Mouse (Mus musculus): ENCODE data around the gene Fam163b. TPM values are rescaled to one million over a fixed set of nuclear protein-coding genes. Genes with fewer than 3 reads are reported as not detected.

The Fam163b gene
- polyA plus RNA-seq, 1 experiment from 2014 or later: not detected

GRCm38 (mm10) chr2:27125979-27126378, 16.3 kb downstream of the Fam163b start:
- 44% methylated on average over 10 of the region's 10 CpGs for WGBS
- Histone ChIP-seq H3K4me1 (replicated peaks; ENCODE audit: insufficient read depth, low read length) (no peaks in the 10 kb centered on the region), H3K27ac (no peak overlapping the region), H3K9me3 (replicated peaks; ENCODE audit: low read length) (no peaks in the 10 kb centered on the region), H3K27me3 (ENCODE audit: insufficient read depth, low read length) (no peaks in the 10 kb centered on the region), H3K4me2 (ENCODE audit: low read length) (no peak overlapping the region), H3K9ac (ENCODE audit: low read depth, low read length) (no peak overlapping the region), H3K36me3 (ENCODE audit: insufficient read depth, low read length) (no peaks in the 10 kb centered on the region), H3K4me3 (replicated peaks; ENCODE audit: low read depth, low read length) (no peak overlapping the region)
- peak; percentile 79 for TF ChIP-seq CTCF (IDR thresholded peaks at IDR 0.05; ENCODE audit: low read depth)
- ATAC-seq (replicated peaks; ENCODE audit: low FRiP score, low read depth) (no peak), DNase-seq (ENCODE audit: low spot score) (peak; percentile 50)

GRCm38 (mm10) chr2:27123121-27123520, 19.2 kb downstream of the Fam163b start:
- H3K27me3 ChIP-seq (ENCODE audit: insufficient read depth, low read length): no peaks in the 10 kb centered on the region
- no peaks in the 10 kb centered on the region for H3K9me3 ChIP-seq (replicated peaks; ENCODE audit: low read length)
- ATAC-seq (replicated peaks; ENCODE audit: low FRiP score, low read depth) (no peak), DNase-seq (ENCODE audit: low spot score) (no peak)
- no peak overlapping the region for H3K27ac ChIP-seq
- WGBS: 88% methylated on average over 4 of the region's 4 CpGs
- no peak overlapping the region for H3K9ac ChIP-seq (ENCODE audit: low read depth, low read length)
- no peak overlapping the region for H3K4me2 ChIP-seq (ENCODE audit: low read length)
- H3K36me3 ChIP-seq (ENCODE audit: insufficient read depth, low read length): no peaks in the 10 kb centered on the region
- no peaks in the 10 kb centered on the region for H3K4me1 ChIP-seq (replicated peaks; ENCODE audit: insufficient read depth, low read length)
- TF ChIP-seq CTCF (IDR thresholded peaks at IDR 0.05; ENCODE audit: low read depth): peak; percentile 20; the same call in 1 of the 2 replicates
- H3K4me3 ChIP-seq (replicated peaks; ENCODE audit: low read depth, low read length): no peak overlapping the region

GRCm38 (mm10) chr2:27122578-27122977, 19.7 kb downstream of the Fam163b start:
- Histone ChIP-seq H3K4me3 (replicated peaks; ENCODE audit: low read depth, low read length) (no peak overlapping the region), H3K4me2 (ENCODE audit: low read length) (no peak overlapping the region), H3K4me1 (replicated peaks; ENCODE audit: insufficient read depth, low read length) (no peaks in the 10 kb centered on the region), H3K36me3 (ENCODE audit: insufficient read depth, low read length) (no peaks in the 10 kb centered on the region), H3K27me3 (ENCODE audit: insufficient read depth, low read length) (no peaks in the 10 kb centered on the region), H3K9ac (ENCODE audit: low read depth, low read length) (no peak overlapping the region), H3K27ac (no peak overlapping the region), H3K9me3 (replicated peaks; ENCODE audit: low read length) (no peaks in the 10 kb centered on the region)
- ATAC-seq (replicated peaks; ENCODE audit: low FRiP score, low read depth): no peak
- DNase-seq (ENCODE audit: low spot score): no peak
- WGBS: 44% methylated on average over 9 of the region's 9 CpGs
- no peak for TF ChIP-seq CTCF (IDR thresholded peaks at IDR 0.05; ENCODE audit: low read depth)

GRCm38 (mm10) chr2:27121626-27122355, 20.5 kb downstream of the Fam163b start:
- no peaks in the 10 kb centered on the region for H3K36me3 ChIP-seq (ENCODE audit: insufficient read depth, low read length)
- no peak overlapping the region for H3K4me2 ChIP-seq (ENCODE audit: low read length)
- H3K27ac ChIP-seq: no peak overlapping the region
- no peak overlapping the region for H3K4me3 ChIP-seq (replicated peaks; ENCODE audit: low read depth, low read length)
- H3K9ac ChIP-seq (ENCODE audit: low read depth, low read length): no peak overlapping the region
- no peaks in the 10 kb centered on the region for H3K9me3 ChIP-seq (replicated peaks; ENCODE audit: low read length)
- no peaks in the 10 kb centered on the region for H3K27me3 ChIP-seq (ENCODE audit: insufficient read depth, low read length)
- no peak for TF ChIP-seq CTCF (IDR thresholded peaks at IDR 0.05; ENCODE audit: low read depth)
- DNase-seq (ENCODE audit: low spot score): no peak
- ATAC-seq (replicated peaks; ENCODE audit: low FRiP score, low read depth): no peak
- no peaks in the 10 kb centered on the region for H3K4me1 ChIP-seq (replicated peaks; ENCODE audit: insufficient read depth, low read length)
- WGBS: 5% methylated on average over 8 of the region's 9 CpGs

GRCm38 (mm10) chr2:27120241-27120641, 22.1 kb downstream of the Fam163b start:
- H3K27me3 ChIP-seq (ENCODE audit: insufficient read depth, low read length): no peaks in the 10 kb centered on the region
- DNase-seq (ENCODE audit: low spot score) (no peak), ATAC-seq (replicated peaks; ENCODE audit: low FRiP score, low read depth) (no peak)
- H3K4me3 ChIP-seq (replicated peaks; ENCODE audit: low read depth, low read length): no peak overlapping the region
- no peaks in the 10 kb centered on the region for H3K36me3 ChIP-seq (ENCODE audit: insufficient read depth, low read length)
- H3K4me2 ChIP-seq (ENCODE audit: low read length): no peak overlapping the region
- no peak for TF ChIP-seq CTCF (IDR thresholded peaks at IDR 0.05; ENCODE audit: low read depth)
- no peaks in the 10 kb centered on the region for H3K4me1 ChIP-seq (replicated peaks; ENCODE audit: insufficient read depth, low read length)
- WGBS: 72% methylated on average over 8 of the region's 8 CpGs
- H3K9ac ChIP-seq (ENCODE audit: low read depth, low read length): no peak overlapping the region
- H3K27ac ChIP-seq: no peak overlapping the region
- H3K9me3 ChIP-seq (replicated peaks; ENCODE audit: low read length): no peaks in the 10 kb centered on the region

- ATAC-seq (replicated peaks; ENCODE audit: low FRiP score, low read depth) (no peak), DNase-seq (ENCODE audit: low spot score) (no peak)
- no peak overlapping the region for H3K4me3 ChIP-seq (replicated peaks; ENCODE audit: low read depth, low read length)
- TF ChIP-seq CTCF (IDR thresholded peaks at IDR 0.05; ENCODE audit: low read depth): no peak
- H3K9me3 ChIP-seq (replicated peaks; ENCODE audit: low read length): no peaks in the 10 kb centered on the region
- H3K36me3 ChIP-seq (ENCODE audit: insufficient read depth, low read length): no peaks in the 10 kb centered on the region
- no peak overlapping the region for H3K4me2 ChIP-seq (ENCODE audit: low read length)
- 84% methylated on average over 2 of the region's 2 CpGs for WGBS
- H3K27ac ChIP-seq: no peak overlapping the region
- no peaks in the 10 kb centered on the region for H3K27me3 ChIP-seq (ENCODE audit: insufficient read depth, low read length)
- no peak overlapping the region for H3K9ac ChIP-seq (ENCODE audit: low read depth, low read length)
- no peaks in the 10 kb centered on the region for H3K4me1 ChIP-seq (replicated peaks; ENCODE audit: insufficient read depth, low read length)
These were observed 22.5 kb downstream of the Fam163b start for GRCm38 (mm10) chr2:27119766-27120165.

GRCm38 (mm10) chr2:27118452-27118851, 23.8 kb downstream of the Fam163b start:
- DNase-seq (ENCODE audit: low spot score) (no peak), ATAC-seq (replicated peaks; ENCODE audit: low FRiP score, low read depth) (no peak)
- Histone ChIP-seq H3K9ac (ENCODE audit: low read depth, low read length) (no peak overlapping the region), H3K27me3 (ENCODE audit: insufficient read depth, low read length) (no peaks in the 10 kb centered on the region), H3K36me3 (ENCODE audit: insufficient read depth, low read length) (no peaks in the 10 kb centered on the region), H3K9me3 (replicated peaks; ENCODE audit: low read length) (no peaks in the 10 kb centered on the region), H3K4me3 (replicated peaks; ENCODE audit: low read depth, low read length) (no peak overlapping the region), H3K4me1 (replicated peaks; ENCODE audit: insufficient read depth, low read length) (no peaks in the 10 kb centered on the region), H3K27ac (no peak overlapping the region), H3K4me2 (ENCODE audit: low read length) (no peak overlapping the region)
- WGBS: 43% methylated on average over 4 of the region's 4 CpGs
- TF ChIP-seq CTCF (IDR thresholded peaks at IDR 0.05; ENCODE audit: low read depth): no peak

All from kidney, postnatal 0 days (tissue).